Mouse (Mus musculus): ENCODE results near the gene Frmd4a.

The Frmd4a gene

DNA sequence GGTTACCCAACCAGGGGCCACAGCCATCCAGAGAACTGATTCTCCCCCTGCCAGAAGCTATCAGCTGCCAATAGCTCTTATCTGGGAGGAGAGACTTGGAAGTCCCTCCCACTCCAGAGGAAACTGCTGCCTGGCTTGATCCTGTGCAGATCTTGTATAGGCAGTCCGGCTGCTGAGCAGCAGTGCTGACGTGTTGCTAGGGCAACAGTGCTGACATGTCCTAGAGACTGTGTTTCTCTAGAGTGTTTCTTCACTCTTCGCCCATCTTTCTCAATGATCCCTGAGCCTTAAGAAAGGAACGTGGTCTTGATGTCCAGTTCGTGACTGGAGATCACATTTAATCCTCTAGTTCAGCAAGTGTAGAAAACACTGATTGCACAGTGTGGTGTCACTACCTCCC lies 326.9 kb downstream of the Frmd4a start:
- ChIA-PET CTCF (no interaction called here), POLR2A (interaction anchor here in 1 of 4 experiments (0.7 to 1.2 kb wide), 2 partner anchors 12 to 136 kb away, joined by 3 read pairs; no protein-coding TSS in a partner anchor)

GRCm38 (mm10) chr2:4346232-4346631 lies 328.7 kb downstream of the Frmd4a start:
- POLR2A ChIA-PET = no interaction called here
- CTCF ChIA-PET = interaction anchor here in 1 of 4 experiments (1.4 kb wide), 1 partner anchor 151 kb away, joined by 3 read pairs; no protein-coding TSS in a partner anchor

DNA sequence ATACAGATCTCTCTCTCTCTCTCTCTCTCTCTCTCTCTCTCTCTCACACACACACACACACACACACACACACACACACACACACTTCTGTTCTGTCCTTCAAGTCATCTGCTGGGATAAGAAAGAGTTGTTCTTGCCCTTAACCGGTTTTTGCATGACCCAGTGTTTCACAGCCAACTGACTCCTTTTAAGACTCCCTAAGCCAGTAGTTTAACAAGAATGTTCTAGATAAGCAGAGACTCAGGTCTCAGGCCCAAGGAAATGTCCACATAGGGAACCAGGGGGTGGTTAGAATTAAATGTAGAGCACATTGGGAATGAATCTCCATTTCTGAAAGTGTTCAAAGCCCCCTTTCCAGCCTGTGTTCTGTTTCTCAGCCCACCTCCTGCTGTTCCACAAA lies 329.4 kb downstream of the Frmd4a start:
- POLR2A ChIA-PET = no interaction called here
- CTCF ChIA-PET = no interaction called here

GRCm38 (mm10) chr2:4347782-4348181 lies 330.3 kb downstream of the Frmd4a start:
- CTCF ChIA-PET = no interaction called here

GRCm38 (mm10) chr2:4348509-4348908 lies 331.0 kb downstream of the Frmd4a start:
- ChIA-PET CTCF (no interaction called here), POLR2A (no interaction called here)

More at GRCm38 (mm10) chr2:4347782-4348181, 330.3 kb downstream of the Frmd4a start:
- POLR2A ChIA-PET = no interaction called here

DNA sequence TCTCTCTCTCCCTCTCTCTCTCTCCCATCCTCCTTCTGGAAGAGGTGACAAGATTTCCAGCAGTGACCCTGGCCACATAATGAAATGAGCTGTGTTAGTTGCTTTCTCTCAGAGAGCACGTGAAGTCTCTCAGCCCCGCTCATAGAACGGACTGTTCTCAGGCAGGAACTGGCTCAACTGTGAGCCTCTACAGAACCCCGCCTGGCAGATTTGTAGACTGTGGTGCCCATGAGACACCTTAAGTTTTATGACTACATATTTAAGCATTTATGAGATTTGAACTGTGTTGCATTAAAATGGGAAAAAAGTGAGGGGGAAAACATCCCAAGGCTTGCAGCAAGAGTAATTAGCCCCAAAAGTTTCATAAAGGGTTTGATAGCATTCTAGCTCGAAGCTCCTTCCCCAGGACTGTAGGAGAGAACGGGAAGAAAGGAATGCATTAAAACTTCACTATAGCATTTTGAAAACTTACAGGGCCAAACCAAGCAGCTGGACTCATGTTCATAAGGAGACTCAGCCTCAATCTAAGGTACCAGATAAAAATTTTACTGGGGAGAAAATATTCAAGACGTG lies 339.4 kb downstream of the Frmd4a start:
- ChIA-PET CTCF (interaction anchor here in 1 of 4 experiments (0.6 kb wide), 1 partner anchor 403 kb away, joined by 3 read pairs; no protein-coding TSS in a partner anchor), POLR2A (interaction anchor here in 1 of 4 experiments (1.2 kb wide), 1 partner anchor 12 kb away, joined by 3 read pairs; no protein-coding TSS in a partner anchor)

- ChIA-PET POLR2A (no interaction called here), CTCF (no interaction called here)
These were observed 344.7 kb downstream of the Frmd4a start for GRCm38 (mm10) chr2:4361981-4362834.

DNA sequence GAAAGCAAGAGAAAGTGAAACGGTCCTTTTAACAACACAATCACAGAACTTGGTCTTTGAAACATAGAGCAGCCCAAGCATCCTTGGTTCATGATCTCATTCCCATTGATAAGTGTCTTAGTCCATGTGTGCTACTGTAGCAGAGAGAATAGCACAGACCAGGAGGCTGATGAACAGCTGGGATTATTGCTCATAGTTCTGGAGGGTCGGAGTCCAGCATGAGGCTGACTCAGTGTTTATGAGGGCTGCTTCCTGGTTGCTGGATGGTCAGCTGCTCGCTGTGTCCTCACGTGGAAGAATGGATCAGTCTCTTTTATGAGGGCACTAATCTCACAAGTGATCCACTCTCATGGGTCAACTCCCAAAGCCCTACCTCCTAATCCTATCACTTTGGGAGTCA lies 347.4 kb downstream of the Frmd4a start:
- CTCF ChIA-PET = interaction anchor here in 1 of 4 experiments (0.6 kb wide), 1 partner anchor 126 kb away, joined by 3 read pairs; no protein-coding TSS in a partner anchor

GRCm38 (mm10) chr2:4368544-4368943 lies 351.0 kb downstream of the Frmd4a start:
- POLR2A ChIA-PET = no interaction called here
- CTCF ChIA-PET = interaction anchor here in 1 of 4 experiments (0.6 kb wide), 1 partner anchor 146 kb away, joined by 3 read pairs; no protein-coding TSS in a partner anchor

More for the DNA sequence above, 347.4 kb downstream of the Frmd4a start:
- POLR2A ChIA-PET = no interaction called here

DNA sequence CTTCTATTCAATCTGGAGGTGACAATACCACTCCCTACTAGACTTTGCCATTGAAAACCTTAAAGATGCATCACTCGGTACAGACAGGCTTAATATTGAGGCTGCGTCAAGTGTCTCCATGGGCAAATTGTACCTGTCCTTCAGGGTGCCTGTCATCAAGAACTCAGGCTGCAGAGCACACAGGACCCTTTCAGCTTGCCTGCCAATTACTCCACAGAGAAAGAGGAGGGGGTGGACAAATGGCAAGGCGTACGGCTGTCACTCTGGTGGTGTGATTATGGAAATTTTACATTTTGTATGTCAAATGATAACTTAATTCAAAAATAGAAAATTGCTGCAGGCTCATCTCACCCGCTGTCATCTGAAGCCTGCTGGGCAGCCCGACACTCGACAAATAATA lies 353.0 kb downstream of the Frmd4a start:
- ChIA-PET CTCF (no interaction called here), POLR2A (no interaction called here)

- CTCF ChIA-PET = interaction anchor here in 1 of 4 experiments (0.9 kb wide), 1 partner anchor 89 kb away, joined by 4 read pairs; no protein-coding TSS in a partner anchor
These were observed 353.8 kb downstream of the Frmd4a start for GRCm38 (mm10) chr2:4371341-4371740.

GRCm38 (mm10) chr2:4378844-4379243 lies 361.3 kb downstream of the Frmd4a start:
- ChIA-PET POLR2A (no interaction called here), CTCF (no interaction called here)

More at GRCm38 (mm10) chr2:4371341-4371740, 353.8 kb downstream of the Frmd4a start:
- POLR2A ChIA-PET = interaction anchor here in 1 of 4 experiments (0.6 kb wide), 1 partner anchor 212 kb away, joined by 3 read pairs; no protein-coding TSS in a partner anchor

DNA sequence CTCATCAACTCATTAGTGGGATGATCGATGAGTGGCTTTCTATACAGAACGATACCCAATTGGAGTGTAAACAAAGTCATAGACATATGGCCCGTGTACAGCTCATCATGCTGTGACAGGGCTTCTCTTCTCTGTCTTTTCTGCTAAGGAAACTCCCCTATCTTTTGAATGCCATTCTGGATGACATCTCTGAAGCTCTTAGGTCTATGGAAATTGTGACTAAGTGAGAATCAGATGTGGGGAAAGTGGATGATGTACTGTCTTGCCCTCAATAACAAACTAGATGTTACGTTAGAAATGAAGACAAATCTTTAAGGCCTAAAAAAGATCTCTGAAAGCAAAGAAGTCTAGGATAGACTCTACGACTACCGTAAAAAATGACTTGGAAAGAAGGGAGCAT lies 362.9 kb downstream of the Frmd4a start:
- ChIA-PET POLR2A (no interaction called here), CTCF (no interaction called here)

- ChIA-PET CTCF (no interaction called here), POLR2A (no interaction called here)
These were observed 363.4 kb downstream of the Frmd4a start for GRCm38 (mm10) chr2:4380926-4381325.

- ChIA-PET POLR2A (interaction anchor here in 1 of 4 experiments (1.0 kb wide), 1 partner anchor 11 kb away, joined by 3 read pairs; no protein-coding TSS in a partner anchor), CTCF (no interaction called here)
These were observed 369.0 kb downstream of the Frmd4a start for GRCm38 (mm10) chr2:4386468-4386867.

DNA sequence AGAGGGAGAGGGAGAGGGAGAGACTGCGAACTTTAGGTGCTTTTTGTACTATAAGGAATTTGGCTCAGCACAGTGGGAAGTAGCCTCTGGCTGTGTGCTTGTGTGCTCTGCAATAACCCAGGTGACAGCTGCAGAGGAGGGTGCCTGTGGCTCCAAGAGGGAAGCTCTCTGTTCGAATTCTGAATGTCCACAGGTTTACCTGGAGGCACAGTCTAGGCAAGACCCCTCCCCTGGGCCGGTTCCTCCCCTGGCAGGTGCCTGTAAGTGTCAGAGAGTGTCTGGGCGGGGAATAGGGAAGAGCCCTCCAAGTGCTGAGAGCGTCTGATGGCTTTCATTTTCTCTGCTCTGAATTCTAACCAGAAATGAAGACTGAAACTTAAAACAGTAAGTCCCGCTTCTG lies 371.8 kb downstream of the Frmd4a start:
- ChIA-PET POLR2A (interaction anchor here in 1 of 4 experiments (0.7 kb wide), 1 partner anchor 126 kb away, joined by 4 read pairs; no protein-coding TSS in a partner anchor), CTCF (no interaction called here)

- ChIA-PET CTCF (interaction anchor here in 2 of 4 experiments (0.6 kb wide), 2 partner anchors 52 to 281 kb away, joined by 3 to 6 read pairs; no protein-coding TSS in a partner anchor), POLR2A (interaction anchor here in 2 of 4 experiments (0.6 to 0.7 kb wide), 2 partner anchors 800 to 1062 kb away, joined by 3 to 9 read pairs; no protein-coding TSS in a partner anchor)
These were observed 373.6 kb downstream of the Frmd4a start for GRCm38 (mm10) chr2:4391091-4391490.

DNA sequence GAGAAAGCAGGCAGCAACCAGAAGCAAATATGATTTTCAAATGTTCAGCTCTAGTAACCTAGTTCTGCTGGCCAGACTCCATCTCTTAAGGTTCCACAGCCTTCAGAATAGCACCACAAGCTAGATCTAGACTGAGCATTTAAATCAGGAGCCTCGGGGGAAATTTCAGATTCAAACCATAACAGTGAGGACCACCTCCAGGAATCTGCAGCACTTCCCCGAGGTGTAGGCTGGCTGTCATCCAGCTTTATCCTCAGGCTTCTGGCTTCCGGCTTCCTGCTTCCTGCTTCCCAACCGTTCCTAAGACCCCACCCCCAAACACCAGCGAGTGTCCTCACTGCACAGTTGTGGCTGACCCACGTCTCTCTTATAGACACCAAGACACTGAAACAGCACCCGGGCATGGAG lies 374.2 kb downstream of the Frmd4a start:
- CTCF ChIA-PET = interaction anchor here in 1 of 4 experiments (0.6 kb wide), 1 partner anchor 53 kb away, joined by 6 read pairs; no protein-coding TSS in a partner anchor
- POLR2A ChIA-PET = no interaction called here

GRCm38 (mm10) chr2:4393046-4393445 lies 375.5 kb downstream of the Frmd4a start:
- ChIA-PET POLR2A (interaction anchor here in 1 of 4 experiments (0.7 kb wide), 1 partner anchor 9 kb away, joined by 3 read pairs; no protein-coding TSS in a partner anchor), CTCF (no interaction called here)

DNA sequence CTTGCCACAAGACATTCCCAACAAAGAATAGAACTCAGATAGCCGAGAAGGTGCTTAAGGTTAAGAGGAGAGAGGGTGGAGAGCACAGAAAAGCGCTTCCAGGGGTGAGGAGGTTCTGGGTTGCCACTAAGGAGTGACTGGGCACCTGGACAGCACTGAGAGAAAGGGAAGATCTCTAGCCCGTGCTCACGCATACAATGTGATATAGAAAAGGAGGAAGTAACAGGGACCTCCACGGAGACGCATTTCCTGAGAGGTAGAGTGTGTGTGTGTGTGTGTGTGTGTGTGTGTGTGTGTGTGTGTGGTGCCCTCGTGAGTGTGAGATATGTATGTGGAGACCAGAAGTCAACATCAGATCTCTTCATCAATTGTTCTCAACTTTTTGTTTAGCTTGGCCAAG lies 377.1 kb downstream of the Frmd4a start:
- POLR2A ChIA-PET = interaction anchor here in 1 of 4 experiments (0.8 kb wide), 1 partner anchor 15 kb away, joined by 3 read pairs; no protein-coding TSS in a partner anchor
- CTCF ChIA-PET = no interaction called here
